Mouse (Mus musculus) hindlimb bud, embryonic 11.5 days (tissue): Measurements from ENCODE around the gene Tubd1.

Experiments
- DNase-seq: peaks from one replicate; pipeline ENCODE4 v3.0.0-alpha.2; 2012; ENCODE audit warnings: low read depth, low spot score; ENCODE audit errors: extremely low spot score

The Tubd1 gene

GRCm38 (mm10) chr11:86583313-86583825 lies 38.6 kb downstream of the Tubd1 start:
- DNase-seq = no peak

DNA sequence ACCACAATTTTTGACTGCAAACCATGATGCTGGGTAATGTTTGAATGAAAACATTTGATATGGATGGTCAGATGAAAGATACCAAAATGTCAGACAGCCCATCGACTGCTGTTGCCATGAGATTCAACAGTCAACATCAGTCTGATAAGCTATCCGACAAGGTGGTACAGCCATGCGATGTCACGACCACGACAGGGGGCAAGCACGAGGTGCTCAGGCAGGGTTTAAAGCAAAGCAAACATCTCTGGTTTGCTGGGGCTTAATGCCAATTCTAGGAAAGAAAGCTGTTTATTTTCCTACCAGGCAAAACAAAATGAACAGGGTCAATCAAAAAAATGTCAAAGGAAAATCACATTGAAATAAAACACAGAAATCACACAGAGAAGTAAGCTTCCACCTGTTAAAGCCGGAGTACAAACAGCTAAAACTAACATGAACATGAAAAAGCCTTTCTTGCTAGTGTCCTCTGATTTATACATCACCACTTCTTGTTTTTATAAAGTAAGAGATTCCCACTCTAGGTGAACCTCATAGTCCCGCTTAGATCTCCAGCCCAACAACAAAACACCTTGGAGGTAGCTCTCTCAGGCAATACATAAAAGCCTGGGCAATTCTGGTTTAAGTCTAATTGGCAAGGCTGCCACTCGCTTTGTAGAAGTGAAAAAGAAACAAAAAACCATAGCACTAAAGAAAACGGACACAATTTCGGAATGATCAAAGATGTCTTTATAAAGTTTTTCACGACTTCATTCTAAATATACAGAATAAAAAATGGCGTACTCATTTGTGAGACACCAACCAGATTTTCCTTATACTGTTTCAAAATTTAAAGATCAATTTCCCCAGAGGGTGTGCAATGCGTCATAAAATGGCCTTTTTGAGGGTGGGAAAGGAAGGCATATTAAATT lies 39.5 kb downstream of the Tubd1 start:
- no peak for DNase-seq

GRCm38 (mm10) chr11:86584898-86585597 lies 40.3 kb downstream of the Tubd1 start:
- DNase-seq = no peak

GRCm38 (mm10) chr11:86585598-86585984 lies 40.8 kb downstream of the Tubd1 start:
- DNase-seq = no peak

GRCm38 (mm10) chr11:86586177-86586867 lies 41.5 kb downstream of the Tubd1 start:
- DNase-seq = no peak

- DNase-seq = no peak
Measured at GRCm38 (mm10) chr11:86586868-86587792, 42.3 kb downstream of the Tubd1 start.

GRCm38 (mm10) chr11:86587830-86588229 lies 43.0 kb downstream of the Tubd1 start:
- no peak for DNase-seq

DNA sequence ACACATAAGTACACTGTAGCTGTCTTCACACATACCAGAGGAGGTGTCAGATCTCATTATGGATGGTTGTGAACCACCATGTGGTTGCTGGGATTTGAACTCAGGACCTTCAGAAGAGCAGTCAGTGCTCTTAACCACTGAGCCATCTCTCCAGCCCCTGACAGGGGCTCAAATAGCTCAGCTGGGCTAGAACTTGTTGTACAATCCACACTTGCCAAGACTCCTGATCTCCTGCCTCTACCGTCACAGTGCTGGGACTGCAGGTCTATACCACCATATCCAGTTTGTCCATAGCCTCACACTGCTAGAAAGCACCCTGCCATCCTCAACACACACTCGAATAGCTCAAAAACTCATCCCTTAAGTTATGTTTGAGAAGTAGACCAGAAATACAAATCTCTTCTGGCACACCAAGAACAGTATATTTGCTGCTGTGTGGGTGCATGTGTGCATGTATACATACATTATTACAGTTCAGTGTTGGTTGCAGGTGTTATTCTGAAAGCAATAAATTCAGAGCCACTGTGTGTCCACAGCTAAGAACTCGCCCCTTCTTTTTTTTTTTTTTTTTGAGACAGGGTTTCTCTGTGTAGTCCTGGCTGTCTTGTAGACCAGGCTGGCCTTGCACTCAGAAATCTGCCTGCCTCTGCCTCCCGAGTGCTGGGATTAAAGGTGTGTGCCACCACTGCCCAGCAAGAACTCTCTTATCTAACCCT lies 44.0 kb downstream of the Tubd1 start:
- no peak for DNase-seq

DNA sequence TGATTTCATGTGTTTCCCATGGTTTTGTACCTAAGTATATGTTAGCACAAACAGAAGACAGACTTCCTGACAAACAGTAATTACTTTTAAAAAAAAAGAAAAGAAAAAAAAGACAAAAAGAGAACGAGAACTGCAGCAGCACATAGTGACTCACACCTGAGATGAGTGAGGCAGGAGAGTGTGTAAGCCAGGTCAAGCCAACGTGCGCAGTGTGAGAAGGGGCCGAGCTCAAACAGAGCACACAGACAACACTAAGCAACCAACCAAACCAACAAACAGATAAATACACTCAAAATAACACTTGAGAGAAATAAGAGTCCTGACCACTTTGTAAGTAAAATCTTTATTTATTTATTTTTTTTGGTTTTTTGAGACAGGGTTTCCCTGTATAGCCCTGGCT lies 45.3 kb downstream of the Tubd1 start:
- DNase-seq = no peak

GRCm38 (mm10) chr11:86590579-86590978 lies 45.8 kb downstream of the Tubd1 start:
- no peak for DNase-seq

GRCm38 (mm10) chr11:86591301-86591845 lies 46.6 kb downstream of the Tubd1 start:
- no peak for DNase-seq

DNA sequence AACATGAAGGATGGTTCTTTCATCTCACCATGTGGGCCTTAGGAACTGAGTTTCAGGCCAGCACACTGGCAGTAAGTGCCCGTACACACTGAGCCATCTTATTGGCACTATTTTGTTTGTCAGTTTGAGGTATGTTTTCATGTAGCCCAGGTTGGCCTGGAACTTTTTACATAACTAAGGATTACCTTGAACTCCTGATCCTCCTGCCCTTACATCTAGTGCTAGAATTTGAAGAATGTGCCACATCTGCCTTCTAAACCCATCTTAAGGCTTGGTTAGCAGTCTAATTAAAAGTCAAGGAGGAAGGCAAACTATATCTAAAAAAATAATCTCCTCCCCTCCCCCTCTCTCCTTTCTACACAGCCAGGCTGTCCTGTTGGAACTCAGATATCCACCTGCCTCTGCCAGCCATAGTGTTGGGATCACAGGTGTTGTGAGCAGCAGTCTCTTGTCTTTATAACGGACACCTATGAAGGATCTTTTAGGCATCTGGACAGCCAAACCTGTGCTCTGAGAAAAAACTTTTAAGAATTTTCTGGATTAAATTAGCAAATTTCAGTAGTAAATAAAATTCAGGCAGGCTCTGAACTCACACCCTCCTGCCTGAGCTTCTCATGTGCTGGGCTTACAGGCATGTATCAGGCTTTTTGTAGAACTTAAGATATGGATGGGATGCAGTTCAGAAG lies 47.3 kb downstream of the Tubd1 start:
- no peak for DNase-seq

DNA sequence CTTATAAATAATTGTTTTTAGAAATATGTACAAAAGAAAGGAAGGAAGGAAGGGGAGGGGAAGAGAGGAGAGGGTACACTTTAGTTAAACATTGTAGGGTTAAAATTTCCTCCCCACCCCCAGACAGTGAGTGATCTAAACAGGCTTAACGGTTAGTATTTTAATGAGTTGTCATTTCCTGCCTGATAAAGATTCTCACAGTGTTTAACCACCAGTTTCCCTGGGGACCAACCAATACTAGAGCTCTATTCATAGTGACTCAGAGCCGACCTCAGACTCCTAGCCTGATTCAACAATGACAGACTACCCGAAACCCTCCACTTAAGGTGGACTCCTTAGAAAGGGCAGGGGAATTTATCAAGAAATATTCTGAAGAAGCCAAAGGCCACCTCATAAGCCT lies 48.2 kb downstream of the Tubd1 start:
- DNase-seq = no peak

- no peak for DNase-seq
Measured at GRCm38 (mm10) chr11:86593443-86593842, 48.7 kb downstream of the Tubd1 start.

- DNase-seq = no peak
Measured at GRCm38 (mm10) chr11:86594188-86594876, 49.5 kb downstream of the Tubd1 start.

- DNase-seq = no peak
Measured at GRCm38 (mm10) chr11:86595366-86595765, 50.6 kb downstream of the Tubd1 start.

- no peak for DNase-seq
Measured at GRCm38 (mm10) chr11:86596187-86596960, 51.6 kb downstream of the Tubd1 start.
